Mouse (Mus musculus): ENCODE data around the gene Sema4a. TPM values are rescaled to one million over a fixed set of nuclear protein-coding genes. Genes with fewer than 3 reads are reported as not detected.
A peak's percentile ranks its signal among the peaks of the same experiment; 100 is the strongest.

Sema4a gene
- total RNA-seq, 2 experiments from 2014 or later: 1.2 to 1.8 TPM

DNA sequence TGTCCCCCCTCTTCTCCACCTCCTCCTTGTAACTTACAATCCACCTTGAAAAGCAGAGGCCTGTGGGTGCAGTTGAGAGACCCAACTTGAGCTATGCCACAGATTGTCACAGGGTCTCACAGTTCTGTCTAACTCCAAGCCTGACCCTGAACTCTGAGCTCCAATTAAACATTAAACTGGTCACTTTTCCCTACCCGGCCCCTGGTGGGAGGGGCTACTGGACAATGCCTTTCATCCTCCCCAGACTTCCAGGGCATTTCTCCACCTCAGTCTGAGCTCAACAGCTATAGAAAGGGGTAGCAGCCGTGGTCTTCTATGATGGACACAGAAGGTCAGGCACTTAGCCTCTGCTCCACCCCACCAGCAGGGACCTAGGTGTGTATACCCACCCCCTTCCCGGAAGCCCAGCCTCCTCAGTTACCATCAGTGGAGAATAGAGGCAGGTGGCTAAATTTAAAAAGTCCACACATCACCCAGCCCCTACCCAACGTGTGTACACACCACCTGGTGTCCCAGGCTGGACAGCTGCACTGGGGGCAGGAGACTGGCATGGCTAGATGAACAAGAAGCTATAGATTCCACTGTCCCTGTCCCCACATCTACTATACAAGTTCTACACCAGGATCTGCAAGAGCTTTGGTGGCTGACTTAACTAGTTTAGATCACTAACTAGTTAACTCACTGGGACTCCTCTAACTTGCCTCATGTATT, 39.8 kb upstream of the Sema4a start:
- H3K27ac ChIP-seq: peak overlapping the region; percentile 98
- DNase-seq: no peak
- no peak for TF ChIP-seq CTCF (IDR thresholded peaks at IDR 0.05)
- H3K4me3 ChIP-seq: peak overlapping the region; percentile 86
- intact Hi-C loops (cut with DNase I): no loop called here

GRCm38 (mm10) chr3:88500087-88500486, 39.1 kb upstream of the Sema4a start:
- intact Hi-C loops (cut with DNase I): no loop called here
- TF ChIP-seq CTCF (IDR thresholded peaks at IDR 0.05): no peak
- DNase-seq: peak; percentile 39
- Histone ChIP-seq H3K27ac (peak overlapping the region; percentile 98), H3K4me3 (peak overlapping the region; percentile 86)

- peak overlapping the region; percentile 98; the same call in 1 of the 2 replicates for H3K27ac ChIP-seq
- TF ChIP-seq CTCF (IDR thresholded peaks at IDR 0.05): no peak
- no peak for DNase-seq
- intact Hi-C loops (cut with DNase I): loop anchor here (10.0 kb wide), 1 partner anchor 355 kb away; the partner anchor contains the start of gene Mef2d
- H3K4me3 ChIP-seq: peak overlapping the region; percentile 86
Observed at GRCm38 (mm10) chr3:88499580-88499979, 38.6 kb upstream of the Sema4a start.

GRCm38 (mm10) chr3:88495741-88496415, 34.9 kb upstream of the Sema4a start:
- Histone ChIP-seq H3K4me3 (peak overlapping the region; percentile 82), H3K27ac (peak overlapping the region; percentile 99)
- peak; percentile 64 for DNase-seq

DNA sequence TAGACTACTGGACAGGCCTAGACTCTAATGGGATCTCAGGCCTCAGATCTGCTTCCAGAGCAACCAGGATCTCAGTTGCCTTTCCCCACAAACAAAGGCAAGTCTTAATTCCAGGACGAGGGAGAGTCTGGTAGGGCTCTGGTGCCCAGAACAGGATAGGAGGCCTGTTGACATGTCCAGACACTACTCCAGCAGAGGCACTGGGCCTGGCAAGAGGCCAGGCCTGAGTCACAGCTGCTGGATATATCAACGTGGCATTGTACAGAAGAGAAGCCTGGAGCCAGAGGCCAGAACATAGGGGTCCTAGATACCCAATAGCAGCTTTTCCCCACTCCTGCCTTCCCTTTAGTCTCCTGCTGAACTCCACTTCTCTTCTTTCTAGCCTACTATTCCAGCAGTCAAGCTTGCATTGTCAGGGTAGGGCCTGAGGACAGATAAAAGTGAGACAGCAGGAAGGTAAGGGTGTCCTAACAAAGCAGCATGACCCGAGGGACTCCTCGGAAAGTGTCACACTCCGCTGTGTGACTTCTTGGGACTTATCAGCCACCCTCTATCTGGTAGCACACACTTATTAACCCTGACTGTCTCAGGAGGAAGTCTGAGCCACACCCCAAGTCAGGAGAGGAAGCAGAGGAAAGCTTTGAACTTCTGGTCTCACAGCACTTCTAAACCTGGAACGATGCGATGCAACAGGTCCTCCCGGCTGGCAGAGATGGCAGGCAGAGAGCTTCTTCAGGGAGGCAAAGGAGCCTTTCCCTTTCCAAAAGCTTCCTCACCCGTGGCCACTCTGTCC, 34.0 kb upstream of the Sema4a start:
- intact Hi-C loops (cut with DNase I): loop anchor here (10.0 kb wide), 1 partner anchor 350 kb away; the partner anchor contains the start of gene Mef2d
- Histone ChIP-seq H3K4me3 (peak overlapping the region; percentile 82), H3K27ac (peak overlapping the region; percentile 99)
- peak; percentile 84 for DNase-seq
- TF ChIP-seq CTCF (IDR thresholded peaks at IDR 0.05): no peak

More at GRCm38 (mm10) chr3:88495741-88496415, 34.9 kb upstream of the Sema4a start:
- no peak for TF ChIP-seq CTCF (IDR thresholded peaks at IDR 0.05)
- intact Hi-C loops (cut with DNase I): loop anchor here (10.0 kb wide), 1 partner anchor 351 kb away; the partner anchor contains the start of gene Mef2d

GRCm38 (mm10) chr3:88493706-88494582, 33.0 kb upstream of the Sema4a start:
- DNase-seq: no peak
- H3K27ac ChIP-seq: peak overlapping the region; percentile 99
- H3K4me3 ChIP-seq: peak overlapping the region; percentile 82
- intact Hi-C loops (cut with DNase I): loop anchor here (10.0 kb wide), 1 partner anchor 349 kb away; the partner anchor contains the start of gene Mef2d
- no peak for TF ChIP-seq CTCF (IDR thresholded peaks at IDR 0.05)

DNA sequence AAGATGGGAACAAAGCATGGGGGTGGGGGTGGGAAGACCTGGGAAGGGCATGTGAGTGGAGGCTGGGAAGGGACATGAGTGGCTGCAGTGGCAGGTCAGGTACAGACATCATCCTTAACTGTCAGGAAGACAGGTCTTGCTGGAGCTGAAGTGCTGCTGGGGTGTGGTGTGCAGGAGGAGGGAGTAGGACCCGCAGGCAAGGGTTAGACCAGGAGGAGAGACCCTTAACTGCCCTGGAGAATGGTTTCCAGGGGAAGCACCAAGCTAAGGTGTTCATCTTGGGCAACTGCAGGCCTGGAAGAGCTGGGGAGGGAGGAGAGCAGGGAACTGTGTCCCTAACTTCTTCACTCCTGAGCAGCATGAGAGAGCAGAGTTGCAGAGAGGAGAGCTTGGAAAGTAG, 26.4 kb upstream of the Sema4a start:
- Histone ChIP-seq H3K27ac (no peak overlapping the region), H3K4me3 (no peak overlapping the region)
- intact Hi-C loops (cut with DNase I): no loop called here
- no peak for TF ChIP-seq CTCF (IDR thresholded peaks at IDR 0.05)
- no peak for DNase-seq

- no peak for DNase-seq
- intact Hi-C loops (cut with DNase I): no loop called here
Observed at GRCm38 (mm10) chr3:88486887-88487286, 25.9 kb upstream of the Sema4a start.

DNA sequence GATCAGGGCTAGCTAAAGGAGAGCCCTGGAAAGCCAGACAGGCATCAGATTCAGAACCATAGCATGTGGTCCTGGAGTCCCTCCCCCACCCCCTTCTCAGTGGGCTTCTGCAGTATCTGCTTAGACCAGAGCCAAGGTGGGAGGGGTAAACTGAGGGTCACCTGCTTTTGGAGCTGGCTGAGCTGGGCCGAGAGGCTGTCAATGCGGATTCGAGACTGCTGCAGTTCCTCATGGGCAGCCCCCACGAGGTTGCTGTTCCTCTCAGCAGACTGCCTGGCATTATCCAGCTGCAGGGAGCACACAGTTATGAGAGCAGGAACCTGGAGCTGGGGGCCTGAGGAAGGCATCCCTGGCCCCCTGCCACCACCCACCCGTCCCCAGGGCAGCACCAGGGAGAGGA, 25.1 kb upstream of the Sema4a start:
- intact Hi-C loops (cut with DNase I): no loop called here
- no peak for TF ChIP-seq CTCF (IDR thresholded peaks at IDR 0.05)
- no peak for DNase-seq
- no peak overlapping the region for H3K27ac ChIP-seq
- H3K4me3 ChIP-seq: no peak overlapping the region

More at GRCm38 (mm10) chr3:88486887-88487286, 25.9 kb upstream of the Sema4a start:
- H3K27ac ChIP-seq: no peak overlapping the region
- TF ChIP-seq CTCF (IDR thresholded peaks at IDR 0.05): no peak
- H3K4me3 ChIP-seq: no peak overlapping the region

DNA sequence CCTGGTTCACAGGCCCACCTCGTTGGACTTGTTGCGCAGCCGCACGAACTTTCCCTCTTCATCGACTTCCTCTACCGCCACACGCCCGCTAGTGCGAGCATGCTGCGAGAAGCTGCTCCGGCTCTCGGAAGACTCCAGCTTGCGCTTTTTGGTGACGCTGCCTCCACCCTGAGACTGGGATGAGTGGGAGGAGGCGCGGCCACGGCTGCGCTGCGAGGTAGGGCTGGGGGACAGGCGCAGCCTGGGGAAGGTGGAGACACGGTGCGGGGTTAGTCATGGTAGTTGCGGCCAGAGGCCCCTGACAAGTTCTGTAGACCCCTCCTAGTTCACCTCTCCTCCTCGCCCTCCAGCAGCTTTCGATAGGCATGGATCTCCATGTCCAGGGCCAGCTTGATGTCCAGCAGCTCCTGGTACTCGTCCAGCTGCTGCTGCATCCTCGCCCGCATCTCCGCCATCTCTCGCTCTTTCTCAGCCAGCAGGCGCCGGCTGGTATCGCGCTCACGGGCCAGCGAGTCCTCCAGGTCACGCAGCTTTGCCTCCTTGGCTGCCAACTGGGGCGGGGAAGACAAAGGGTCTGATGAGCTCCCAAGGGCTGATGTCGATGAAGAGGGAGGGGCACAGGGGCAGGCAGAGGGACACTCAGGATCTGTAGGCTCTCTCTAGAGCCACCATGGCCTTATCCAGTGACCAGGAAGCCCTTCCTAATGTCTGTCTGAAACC, 23.8 kb upstream of the Sema4a start:
- intact Hi-C loops (cut with DNase I): loop anchor here (1.0 kb wide), 1 partner anchor 42 kb away; no protein-coding TSS in a partner anchor
- no peak for TF ChIP-seq CTCF (IDR thresholded peaks at IDR 0.05)
- no peak for DNase-seq
- no peak overlapping the region for H3K27ac ChIP-seq
- H3K4me3 ChIP-seq: no peak overlapping the region

DNA sequence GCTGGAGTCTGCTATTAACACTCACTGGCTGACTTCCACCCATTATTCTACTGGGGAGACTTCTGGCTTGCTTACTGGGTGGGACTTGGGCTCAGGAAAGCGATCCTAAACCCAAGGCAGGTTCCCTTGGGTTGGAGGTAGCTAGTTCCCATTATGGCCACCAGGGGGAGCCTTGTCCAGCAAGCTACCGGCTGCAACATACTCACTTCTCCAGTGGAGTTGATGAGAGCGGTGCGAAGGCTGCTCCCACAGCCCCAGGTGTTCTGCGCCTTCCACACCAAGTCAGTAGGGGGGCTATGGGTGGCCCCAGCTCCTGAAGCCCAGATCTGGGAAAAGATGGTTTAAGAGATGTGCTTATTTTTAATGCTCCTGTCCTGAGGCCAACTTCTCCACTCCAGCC, 22.6 kb upstream of the Sema4a start:
- intact Hi-C loops (cut with DNase I): loop anchor here (1.0 kb wide), 2 partner anchors 39 to 43 kb away; no protein-coding TSS in a partner anchor
- peak; percentile 97; the same call in 1 of the 2 replicates for TF ChIP-seq CTCF (IDR thresholded peaks at IDR 0.05)
- DNase-seq: peak; percentile 82

More for the DNA sequence above, 22.6 kb upstream of the Sema4a start:
- no peak overlapping the region for H3K27ac ChIP-seq
- no peak overlapping the region for H3K4me3 ChIP-seq
